Mouse (Mus musculus): ENCODE measurements at regions not wholly inside any gene's neighbourhood (a gene's known extent, or its start where the extent isn't known, plus 50 kb on each side); places are given as distances from the start of the nearest gene placed in this dataset.

GRCm38 (mm10) chr11:30372924-30373323, 98.7 kb downstream of the 4930505A04Rik start:
- DNase-seq (ENCODE audit: low read depth, low spot score) = no peak

GRCm38 (mm10) chr11:30371963-30372362, 99.7 kb downstream of the 4930505A04Rik start:
- DNase-seq (ENCODE audit: low read depth, low spot score) = no peak

GRCm38 (mm10) chr11:30369601-30370240, 101.7 kb upstream of the Sptbn1 start:
- peak; percentile 17 for DNase-seq (ENCODE audit: low read depth, low spot score)

- DNase-seq (ENCODE audit: low read depth, low spot score) = peak; percentile 19
Measured at GRCm38 (mm10) chr11:30367373-30368225, 99.6 kb upstream of the Sptbn1 start.

- no peak for DNase-seq (ENCODE audit: low read depth, low spot score)
Measured at GRCm38 (mm10) chr11:30366491-30366890, 98.5 kb upstream of the Sptbn1 start.

GRCm38 (mm10) chr11:30364993-30365392, 97.0 kb upstream of the Sptbn1 start:
- DNase-seq (ENCODE audit: low read depth, low spot score) = peak; percentile 75

- DNase-seq (ENCODE audit: low read depth, low spot score) = no peak
Measured at GRCm38 (mm10) chr11:30364591-30364990, 96.6 kb upstream of the Sptbn1 start.

- no peak for DNase-seq (ENCODE audit: low read depth, low spot score)
Measured at GRCm38 (mm10) chr11:30358196-30358595, 90.2 kb upstream of the Sptbn1 start.

- DNase-seq (ENCODE audit: low read depth, low spot score) = no peak
Measured at GRCm38 (mm10) chr11:30355356-30355755, 87.4 kb upstream of the Sptbn1 start.

- DNase-seq (ENCODE audit: low read depth, low spot score) = peak; percentile 49
Measured at GRCm38 (mm10) chr11:30326371-30326770, 58.4 kb upstream of the Sptbn1 start.
